Mouse (Mus musculus): ENCODE measurements around the gene Elk4.

The Elk4 gene

DNA sequence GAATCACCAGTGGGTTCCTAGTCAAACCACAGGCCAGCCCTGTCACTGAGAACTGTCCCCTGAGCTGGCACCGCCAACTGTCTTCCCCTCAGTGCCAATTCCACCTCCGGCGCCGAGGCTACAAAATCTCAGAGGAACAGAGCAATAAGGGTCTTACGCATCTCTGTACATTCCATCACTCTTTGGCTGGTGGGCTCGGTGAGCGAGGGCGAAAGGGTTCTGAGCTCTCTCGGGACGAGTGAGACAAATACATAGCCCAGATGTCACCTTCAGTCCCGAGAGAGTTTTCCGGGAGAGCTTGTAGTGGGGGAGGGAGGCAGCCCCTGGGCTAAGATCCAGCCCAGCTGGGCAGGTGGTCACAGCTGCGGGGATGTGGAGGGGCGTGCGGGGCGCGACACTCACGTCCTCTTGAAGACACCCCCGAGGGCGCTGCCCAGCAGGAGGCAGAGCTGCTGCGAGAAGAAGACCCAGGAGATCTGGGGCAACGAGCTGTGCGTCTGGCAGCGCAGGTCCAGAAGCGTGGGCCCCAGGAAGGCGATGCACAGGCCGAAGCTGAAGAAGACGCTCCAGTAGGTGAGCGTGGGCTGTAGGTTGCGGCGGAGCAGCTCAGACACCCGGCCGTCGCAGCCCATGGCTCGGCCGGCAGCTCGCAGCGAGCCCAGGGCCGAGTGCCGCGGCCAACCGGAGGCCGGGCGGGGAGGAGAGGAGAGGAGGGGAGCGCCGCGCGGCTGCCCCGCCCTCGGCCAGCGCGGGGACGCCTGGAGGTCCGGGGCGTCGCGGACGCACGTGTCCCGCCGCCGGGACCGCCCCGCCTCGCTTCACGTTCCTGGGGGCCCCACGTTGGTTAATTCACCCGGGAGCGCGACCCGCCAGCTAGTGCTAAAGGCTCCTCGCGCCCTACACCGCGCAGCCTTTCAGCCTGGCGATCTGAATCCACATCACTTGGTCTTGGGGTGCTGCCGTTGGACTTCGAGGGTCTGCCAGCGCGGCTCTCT is 60.2 kb downstream of the Elk4 start, which contains the start of gene Mfsd4a:
Mfsd4a (minus strand) TSS at position 802 of the 995 bp plus-strand sequence.
- peak; percentile 41 for DNase-seq

DNA sequence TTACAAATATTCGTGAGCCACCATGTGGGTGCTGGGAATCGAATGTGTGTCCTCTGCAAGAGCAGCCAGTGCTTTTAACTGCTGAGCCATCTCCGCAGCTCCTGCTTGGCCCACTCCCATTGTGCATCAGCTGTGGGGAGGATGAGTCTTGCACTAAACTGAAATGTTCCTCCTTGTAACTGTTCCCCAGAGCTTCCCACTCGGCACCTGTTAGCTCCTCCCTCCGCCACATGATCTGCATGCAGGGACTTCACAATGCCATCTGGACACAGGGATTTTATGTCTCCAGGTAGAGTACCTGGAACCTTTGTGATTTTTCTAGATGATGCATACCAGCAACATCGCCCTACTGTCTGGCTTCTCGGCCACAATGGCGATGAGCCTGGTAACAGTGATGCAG is 62.0 kb downstream of the Elk4 start:
- peak; percentile 51 for DNase-seq

DNA sequence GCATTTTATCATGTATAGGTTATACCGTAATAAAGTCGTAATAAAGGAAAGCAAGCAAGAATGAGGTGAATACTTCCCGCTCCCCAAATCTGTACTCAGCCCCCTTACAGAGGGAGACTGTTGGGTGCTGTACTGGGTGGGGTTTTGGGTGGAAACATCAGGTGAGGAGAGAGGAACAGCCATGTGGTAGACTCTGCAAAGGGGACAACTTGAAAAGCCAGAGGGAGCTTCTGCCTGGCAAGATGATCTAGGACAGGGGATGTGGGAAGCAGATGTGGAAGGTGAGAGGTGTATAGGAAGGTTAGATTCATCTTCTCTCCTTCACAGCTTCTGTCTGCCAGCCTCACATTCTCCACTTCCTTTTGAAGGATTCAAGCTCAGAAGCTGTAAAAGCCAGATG is 63.3 kb downstream of the Elk4 start:
- no peak for DNase-seq

DNA sequence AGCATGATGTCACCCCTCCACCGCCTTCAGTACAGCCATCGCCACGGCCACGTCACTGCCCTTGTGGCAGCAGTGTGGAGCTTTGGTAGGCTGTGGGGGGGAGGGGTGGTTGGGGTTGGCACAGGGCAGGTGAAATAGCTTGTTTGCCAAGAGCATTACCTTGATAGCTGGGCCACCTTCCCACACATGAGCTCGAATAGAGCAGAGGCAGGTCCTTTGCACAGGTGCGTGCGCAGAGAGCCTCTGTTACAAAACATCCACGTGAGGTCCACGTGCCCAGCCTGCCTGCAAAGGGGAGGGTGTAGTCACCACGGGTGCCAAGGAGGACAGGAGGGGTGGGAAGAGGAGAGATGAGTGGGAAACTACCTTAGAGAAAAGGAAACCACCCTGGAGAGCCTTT is 68.2 kb downstream of the Elk4 start:
- no peak for DNase-seq

DNA sequence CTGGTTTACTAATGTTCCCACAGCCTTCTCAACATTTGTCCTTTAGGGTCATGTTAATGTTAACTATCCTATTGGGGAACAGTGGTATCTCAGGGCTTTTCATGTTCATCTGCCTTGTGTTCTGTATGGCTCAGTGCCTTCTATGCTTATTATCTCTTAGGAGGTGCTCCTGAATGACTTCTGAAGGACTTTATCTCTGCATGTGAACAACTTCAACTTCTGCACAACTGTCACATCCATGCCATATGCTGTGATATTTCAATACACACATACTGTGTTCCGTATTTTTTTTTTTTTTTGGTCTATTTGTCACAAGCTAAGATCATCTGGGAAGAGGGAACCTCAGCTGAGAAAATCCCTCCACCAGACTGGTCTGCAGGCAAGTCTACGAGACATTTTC is 71.0 kb downstream of the Elk4 start:
- DNase-seq = no peak
